Mouse (Mus musculus): ENCODE results near the gene Nop58. TPM values are rescaled to one million over a fixed set of nuclear protein-coding genes. Genes with fewer than 3 reads are reported as not detected.

Gene Nop58
- polyA plus RNA-seq, 1 experiment from 2014 or later: 162 TPM

- no peaks in the 10 kb centered on the region for H3K36me3 ChIP-seq (ENCODE audit: insufficient read depth, low read length)
- H3K4me3 ChIP-seq (replicated peaks; ENCODE audit: low read depth, low read length): peak overlapping the region; percentile 24
- no peaks in the 10 kb centered on the region for H3K9me3 ChIP-seq (replicated peaks; ENCODE audit: low read length)
- H3K27me3 ChIP-seq (ENCODE audit: insufficient read depth, low read length): no peaks in the 10 kb centered on the region
- peaks cover 3% of the 10 kb centered on the region; the same call in 1 of the 2 replicates for H3K4me1 ChIP-seq (replicated peaks; ENCODE audit: insufficient read depth, low read length)
- DNase-seq (ENCODE audit: low spot score): no peak
- no peak overlapping the region for H3K27ac ChIP-seq
- no peak for ATAC-seq (replicated peaks; ENCODE audit: low FRiP score, low read depth)
- no peak for TF ChIP-seq CTCF (IDR thresholded peaks at IDR 0.05; ENCODE audit: low read depth)
- peak overlapping the region; percentile 58 for H3K4me2 ChIP-seq (ENCODE audit: low read length)
- H3K9ac ChIP-seq (ENCODE audit: low read depth, low read length): peak overlapping the region; percentile 28; the same call in 1 of the 2 replicates
Measured at GRCm38 (mm10) chr1:59766626-59767025, 81.9 kb downstream of the Nop58 start.

Other genes with a start within 250 kb of the Nop58 start
- 15.2 and 17.9 TPM in 2 replicates for gene Fzd7, start 202.5 kb upstream of the Nop58 start, polyA plus RNA-seq (2015; fragmentation: Nextera tagmentation; extraction: Ambion mirVana)
- gene Gm973, start 168.7 kb upstream of the Nop58 start, polyA plus RNA-seq (2015; fragmentation: Nextera tagmentation; extraction: Ambion mirVana): 1.6 and 2.5 TPM in 2 replicates
- 414 and 416 TPM in 2 replicates for gene Sumo1, start 14.1 kb upstream of the Nop58 start, polyA plus RNA-seq (2015; fragmentation: Nextera tagmentation; extraction: Ambion mirVana)
- gene Bmpr2, start 78.4 kb downstream of the Nop58 start, polyA plus RNA-seq (2015; fragmentation: Nextera tagmentation; extraction: Ambion mirVana): 9.3 and 9.8 TPM in 2 replicates
- gene Fam117b, start 228.0 kb downstream of the Nop58 start, polyA plus RNA-seq (2015; fragmentation: Nextera tagmentation; extraction: Ambion mirVana): 10.7 and 10.9 TPM in 2 replicates